Mouse (Mus musculus) spleen, postnatal 14 days (tissue): ENCODE results near the gene Lyst.
"Not testable (repeated sequence)": the region's sequence is repeated elsewhere in the genome, so short reads cannot be mapped to it uniquely, and the experiment has no call there.

ENCODE experiments used
- DNase-seq, 2 experiments: peaks; one replicate each; pipeline ENCODE4 v3.0.0; 2021 to 2022; ENCODE audit warnings: low spot score in 2 of 2

The Lyst gene

GRCm38 (mm10) chr13:13637577-13637976, 47.4 kb downstream of the Lyst start:
- no peak for DNase-seq

- DNase-seq, result no peak
Measured at GRCm38 (mm10) chr13:13637981-13638380, 47.8 kb downstream of the Lyst start.

DNA sequence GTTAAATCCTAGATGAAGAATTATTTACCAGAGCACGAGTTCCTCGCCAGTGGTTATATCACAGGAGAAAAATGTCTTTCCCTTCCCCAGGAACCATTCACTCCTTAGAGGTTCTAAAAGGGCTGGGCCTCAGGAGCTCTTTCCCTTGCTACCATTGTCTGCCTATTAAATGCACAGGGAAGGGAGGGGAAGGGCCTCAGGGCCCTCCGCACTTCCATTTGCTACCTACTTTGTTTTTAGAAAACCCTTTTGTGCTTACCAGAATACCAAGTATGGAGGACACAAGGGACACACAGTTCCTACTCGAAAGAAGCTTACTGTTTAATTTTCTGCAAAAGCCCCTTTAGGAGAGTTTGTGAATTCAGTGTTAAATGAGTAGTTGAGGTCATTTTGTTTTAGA, 48.5 kb downstream of the Lyst start:
- DNase-seq, result no peak

DNA sequence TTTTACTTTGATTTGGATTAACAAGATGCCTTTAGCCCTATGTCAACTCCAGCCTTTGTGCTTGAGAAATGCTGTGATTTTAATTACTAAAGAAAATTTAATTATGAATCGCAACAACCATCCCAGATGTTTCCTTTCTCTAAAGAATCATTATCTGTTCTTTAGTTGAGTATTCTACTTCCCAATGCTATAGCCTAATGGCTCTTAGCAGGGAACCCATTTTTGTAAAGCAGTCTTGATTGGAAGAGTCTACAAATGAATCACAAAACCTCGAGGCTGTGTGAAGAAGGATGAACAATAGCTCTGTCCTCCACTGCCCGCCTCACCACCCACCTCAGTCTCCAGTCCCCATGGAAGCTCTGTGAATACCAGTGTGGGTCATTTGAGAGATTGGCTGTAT, 57.1 kb downstream of the Lyst start:
- DNase-seq, result no peak

GRCm38 (mm10) chr13:13655453-13655852, 65.3 kb downstream of the Lyst start:
- DNase-seq, result no peak

- DNase-seq, result not testable (repeated sequence)
Measured at GRCm38 (mm10) chr13:13666103-13666502, 75.9 kb downstream of the Lyst start.

GRCm38 (mm10) chr13:13670669-13671068, 80.5 kb downstream of the Lyst start:
- DNase-seq, result no peak

DNA sequence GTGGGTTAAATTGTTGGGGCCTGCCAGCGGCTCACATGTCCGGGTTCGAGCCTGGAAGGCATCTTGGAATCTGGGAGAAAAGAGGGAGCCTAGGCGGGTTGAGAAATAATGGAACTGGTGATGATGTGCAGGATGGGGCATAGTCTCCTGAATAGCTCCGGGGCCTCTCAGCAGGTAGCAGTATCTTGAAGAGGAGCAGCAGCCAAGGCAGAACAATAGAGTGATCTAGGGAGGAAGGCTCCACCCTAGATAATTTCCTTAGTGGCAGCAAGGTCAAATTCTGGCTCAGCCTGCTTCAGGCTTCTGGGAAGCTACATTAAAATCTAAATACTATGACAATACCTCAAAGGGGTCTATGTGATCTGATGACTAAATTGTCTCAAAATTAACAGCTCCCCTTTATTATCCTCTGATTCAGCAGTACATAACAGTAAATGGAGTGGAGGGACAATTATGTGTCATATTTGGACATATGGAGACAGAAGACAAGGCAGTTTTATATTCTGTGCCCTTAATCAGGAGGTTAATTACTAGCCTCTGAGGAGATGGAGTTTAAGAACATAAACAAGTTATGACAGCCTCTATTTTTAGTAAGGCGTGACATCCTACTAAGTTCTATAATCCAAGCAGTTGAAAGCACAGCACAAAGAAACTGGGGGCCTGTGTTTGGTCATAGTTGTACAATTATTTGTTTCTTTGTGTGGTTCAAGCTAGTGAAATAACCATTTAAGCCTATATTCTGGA, 81.6 kb downstream of the Lyst start:
- no peak for DNase-seq

DNA sequence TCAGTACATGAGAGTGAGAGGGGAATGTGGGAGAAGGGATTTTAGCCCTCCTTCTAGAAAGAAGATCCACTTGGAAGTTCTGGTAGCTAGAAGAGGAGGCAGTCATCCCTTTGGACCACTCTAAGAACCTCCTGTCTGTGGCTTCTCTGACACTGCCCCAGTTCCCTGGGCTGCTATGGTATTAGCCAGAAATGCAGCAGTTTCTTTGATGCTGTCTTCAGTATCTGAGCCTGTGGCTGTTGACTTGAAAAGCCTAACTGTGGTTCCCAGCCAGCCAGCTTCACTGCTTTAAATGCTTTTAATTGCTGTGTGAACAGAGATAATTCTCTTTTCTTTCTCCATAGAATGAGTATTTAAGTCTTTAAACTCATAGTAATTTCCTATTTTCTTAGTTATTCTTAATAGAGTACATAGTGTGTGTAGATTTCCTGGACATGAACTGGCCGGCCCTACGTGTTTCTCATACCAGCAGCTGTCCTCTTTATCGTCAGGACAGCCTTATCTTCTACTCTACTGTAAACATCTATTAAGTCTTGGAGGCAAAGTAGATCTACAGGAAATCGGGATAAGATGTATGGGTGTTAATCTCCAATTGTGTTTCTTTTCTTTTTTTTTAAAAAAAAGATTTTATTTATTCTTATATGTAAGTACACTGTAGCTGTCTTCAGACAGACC, 84.6 kb downstream of the Lyst start:
- DNase-seq, result no peak

GRCm38 (mm10) chr13:13677871-13678270, 87.7 kb downstream of the Lyst start:
- no peak for DNase-seq

GRCm38 (mm10) chr13:13681642-13682041, 91.4 kb downstream of the Lyst start:
- DNase-seq, result no peak

GRCm38 (mm10) chr13:13703476-13703875, 113.3 kb downstream of the Lyst start:
- no peak for DNase-seq

DNA sequence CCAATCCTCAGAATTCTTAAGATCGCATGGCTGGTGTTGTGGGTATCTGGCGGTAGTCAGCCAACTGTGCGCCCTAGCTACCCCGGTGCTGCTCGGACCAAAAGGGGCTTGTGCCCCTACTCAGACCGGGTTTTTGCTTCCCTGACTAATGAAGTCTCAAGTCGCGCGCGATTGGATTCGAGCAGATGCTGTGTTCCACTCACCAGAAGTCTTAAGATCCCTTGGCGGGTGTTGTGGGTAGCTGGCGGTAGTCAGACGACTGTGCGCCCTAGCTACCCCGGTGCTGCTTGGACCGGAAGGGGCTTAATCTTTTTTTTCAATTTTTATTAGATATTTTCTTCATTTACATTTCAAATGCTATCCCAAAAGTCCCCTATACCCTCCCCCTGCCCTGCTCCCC, 131.2 kb downstream of the Lyst start:
- not testable (repeated sequence) for DNase-seq

DNA sequence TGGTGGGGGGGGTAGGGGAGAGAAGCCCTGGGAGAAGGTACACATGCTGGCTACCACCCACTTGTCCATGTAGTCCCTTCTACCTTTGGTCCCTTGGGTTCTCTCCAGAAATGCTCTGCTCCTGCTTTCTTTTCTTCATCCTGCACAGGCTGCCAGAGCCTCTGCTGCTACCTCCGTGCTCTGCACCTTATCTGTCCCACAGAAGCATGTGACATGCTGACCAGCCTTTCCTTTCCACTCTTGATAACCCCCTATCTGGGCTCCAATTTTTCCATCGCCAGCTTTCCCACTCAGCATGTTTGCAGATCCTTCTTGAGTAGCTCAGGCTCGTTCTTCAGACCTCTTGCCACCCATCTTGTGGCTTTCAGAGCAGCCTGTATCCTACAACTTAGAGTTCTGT, 133.1 kb downstream of the Lyst start:
- no peak for DNase-seq

DNA sequence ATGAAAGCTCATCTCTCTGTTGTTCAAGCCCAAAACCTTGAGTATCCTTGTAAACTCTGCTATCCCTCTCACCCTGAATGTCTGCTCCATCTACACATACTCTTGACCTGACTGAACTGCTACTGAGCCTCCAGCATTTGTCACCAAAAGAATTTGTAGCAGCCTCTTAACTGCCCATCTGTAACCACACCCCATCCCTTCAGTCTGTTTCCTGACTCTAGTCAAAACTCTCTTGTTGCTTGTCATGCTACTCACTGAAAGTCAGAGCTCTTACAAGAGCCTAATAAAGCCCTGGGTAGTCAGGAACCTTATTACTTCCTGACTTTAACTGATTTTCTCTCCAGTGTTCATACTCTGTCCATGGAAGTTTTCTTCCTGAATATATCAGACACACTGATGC, 133.6 kb downstream of the Lyst start:
- DNase-seq, result no peak

DNA sequence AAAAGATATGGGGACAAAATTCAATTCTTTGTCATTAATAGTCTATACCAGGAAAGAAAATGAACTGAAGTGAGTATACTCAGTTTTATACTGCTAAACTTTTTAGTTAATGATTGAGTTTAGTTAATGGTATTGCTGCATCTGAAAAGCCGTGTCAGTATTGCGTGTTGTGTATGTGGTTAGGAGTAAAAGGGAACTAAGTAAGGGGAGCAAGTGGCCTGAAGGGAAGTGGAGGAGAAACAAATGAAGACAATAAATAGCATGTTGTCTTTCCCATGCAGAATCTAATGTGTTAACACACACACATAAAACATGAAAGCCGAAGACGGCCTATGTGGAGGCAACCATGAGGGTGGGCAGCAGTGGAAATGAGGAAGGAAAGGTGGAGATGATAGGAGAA, 149.0 kb downstream of the Lyst start:
- no peak for DNase-seq

DNA sequence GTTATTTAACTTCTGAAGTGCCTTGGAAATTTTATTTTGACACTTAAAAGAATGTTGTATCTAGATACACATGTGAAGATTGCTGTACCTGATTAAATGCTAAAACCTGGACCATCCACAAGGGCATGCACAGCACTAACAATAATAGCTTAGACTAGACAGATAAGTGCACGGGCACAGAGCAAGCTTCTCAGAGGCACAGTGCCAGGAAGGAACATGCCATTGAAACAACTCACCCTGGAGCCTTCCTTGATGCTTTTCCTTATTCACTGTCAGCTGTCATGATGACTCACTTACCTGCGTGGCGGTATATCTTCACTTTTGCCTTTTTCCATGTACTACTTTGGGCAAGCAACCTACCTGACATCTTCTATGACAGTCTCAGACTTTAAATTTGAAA, 155.7 kb downstream of the Lyst start:
- no peak for DNase-seq

DNA sequence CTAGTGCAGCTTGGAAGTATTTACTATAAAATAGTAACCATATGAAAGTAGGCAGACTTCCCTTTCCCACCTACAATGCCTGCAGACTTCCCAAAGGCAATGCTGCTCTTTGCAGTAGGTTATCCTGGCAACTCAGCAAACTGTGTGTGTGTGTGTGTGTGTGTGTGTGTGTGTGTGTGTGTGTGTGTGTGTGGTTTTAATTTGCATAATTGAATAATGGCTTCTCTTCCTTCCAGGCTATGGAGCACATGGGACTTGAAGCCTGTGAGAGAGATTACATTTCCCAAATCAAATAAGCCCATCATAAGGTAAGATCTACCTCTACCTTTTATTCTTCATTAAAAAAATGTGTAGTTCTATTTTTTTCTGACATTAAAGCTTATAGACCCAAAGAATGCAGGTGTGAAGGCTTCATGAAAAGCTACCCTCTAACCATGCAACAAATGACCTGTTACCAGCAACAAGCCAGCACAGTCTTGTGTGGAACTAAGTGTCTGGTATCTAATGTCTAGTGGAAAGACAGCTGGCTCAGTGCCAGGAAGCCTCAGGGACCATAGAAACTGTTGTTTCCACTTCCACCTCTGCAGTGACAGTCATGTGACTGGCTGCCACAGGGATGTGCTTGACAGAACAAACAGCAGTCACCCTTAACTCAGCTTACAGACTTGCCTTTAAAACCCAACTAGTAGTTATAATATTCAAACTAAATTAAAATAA, 185.7 kb downstream of the Lyst start:
- peak; percentile 18 to 37 for DNase-seq

DNA sequence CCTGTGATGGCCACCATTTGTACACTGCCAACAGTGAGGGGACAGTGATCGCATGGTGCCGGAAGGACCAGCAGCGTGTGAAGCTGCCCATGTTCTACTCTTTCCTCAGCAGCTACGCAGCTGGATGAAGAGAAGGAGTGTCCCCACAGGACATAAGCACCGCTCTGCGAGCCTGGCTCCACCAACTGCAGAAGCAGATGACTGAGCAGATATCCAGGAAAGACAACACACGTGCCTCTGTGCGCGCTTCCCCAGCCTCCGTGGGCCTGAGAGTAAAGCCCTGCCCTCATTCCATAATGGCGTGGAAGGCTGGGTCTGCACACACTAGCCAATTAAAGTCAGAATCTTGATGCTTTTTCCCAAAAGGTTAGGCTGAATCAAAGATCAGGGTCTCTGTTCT, 186.9 kb downstream of the Lyst start:
- DNase-seq, result no peak

DNA sequence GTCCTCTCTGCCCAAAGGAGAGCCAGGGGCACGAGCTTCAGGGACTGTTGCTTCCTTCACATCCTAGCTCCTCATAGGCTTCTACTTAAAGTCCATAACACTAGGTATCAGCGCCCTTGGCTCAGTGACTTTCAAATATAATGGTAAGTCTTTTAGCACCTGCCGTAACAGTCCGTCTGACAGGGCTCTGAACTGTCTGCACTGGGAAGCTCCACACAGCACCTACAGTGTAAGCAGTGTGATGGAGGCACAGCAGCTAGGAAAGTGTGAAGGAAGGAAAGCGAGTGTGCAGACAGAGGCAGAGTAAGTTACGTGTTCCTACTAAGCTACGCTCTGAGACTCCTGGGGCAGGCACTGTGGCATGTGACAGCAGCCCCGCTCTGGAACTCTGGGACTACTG, 187.5 kb downstream of the Lyst start:
- no peak for DNase-seq

DNA sequence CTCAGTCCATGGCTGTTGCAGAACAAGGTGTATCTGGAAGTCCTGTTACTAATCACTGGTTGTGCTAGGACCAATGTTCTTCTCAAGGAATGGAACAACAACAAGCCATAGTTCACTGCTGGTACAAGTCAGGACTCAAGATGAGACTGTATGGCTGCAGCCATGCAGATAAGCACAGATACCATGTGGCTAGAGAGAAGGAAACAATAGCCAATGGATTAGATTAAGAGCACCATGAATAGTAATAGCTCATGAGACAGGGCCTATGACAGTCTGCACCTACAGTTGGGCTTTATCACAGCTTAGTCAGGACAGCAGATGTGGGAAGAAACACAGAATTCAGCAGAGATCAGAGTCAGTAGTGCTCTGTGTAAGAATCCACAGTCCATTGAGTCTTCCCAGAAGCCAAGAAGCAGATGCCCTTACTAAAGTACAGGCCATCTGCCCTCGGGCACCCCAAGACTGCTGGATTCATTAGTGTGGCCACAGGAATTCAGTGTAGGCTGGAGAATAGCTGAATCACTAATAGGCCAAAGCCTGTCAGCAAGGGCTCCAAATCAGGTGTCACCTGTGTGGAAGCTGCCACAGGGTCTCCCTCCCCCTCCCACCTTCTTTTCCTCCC, 188.8 kb downstream of the Lyst start:
- no peak for DNase-seq

- DNase-seq, result no peak
Measured at GRCm38 (mm10) chr13:13780271-13780670, 190.1 kb downstream of the Lyst start.
